Mouse (Mus musculus): ENCODE data around the gene Ccdc50. TPM values are rescaled to one million over a fixed set of nuclear protein-coding genes. Genes with fewer than 3 reads are reported as not detected.

Ccdc50 gene
- polyA plus RNA-seq, 2 experiments: 8.5 to 15.9 TPM

DNA sequence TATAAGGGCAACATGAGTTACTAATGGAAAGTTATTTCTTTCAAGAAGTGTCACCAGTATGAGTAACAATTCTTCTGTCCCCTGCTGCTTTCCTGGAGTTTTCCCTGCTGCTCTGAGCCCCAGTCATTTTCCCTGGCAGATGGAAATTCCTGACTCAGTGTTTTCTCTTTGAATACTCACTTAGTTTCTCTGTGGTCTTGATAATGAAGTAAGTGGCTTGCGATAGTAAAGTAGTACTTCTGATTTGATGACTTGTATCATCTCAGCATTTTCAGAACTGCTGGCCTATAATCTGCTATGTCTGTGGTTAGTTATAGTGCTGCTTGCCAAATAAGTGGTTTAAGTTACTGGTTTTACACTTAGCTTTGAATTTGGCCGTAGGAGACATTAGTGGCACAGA lies 12.9 kb downstream of the Ccdc50 start:
- Histone ChIP-seq H3K4me2 (ENCODE audit: low read depth) (no peak overlapping the region), H3K9me3 (ENCODE audit: control insufficient read depth, low read length) (no peaks in the 10 kb centered on the region), H3K36me3 (replicated peaks; ENCODE audit: control insufficient read depth, insufficient read depth, low read depth) (no peaks in the 10 kb centered on the region; the same call in 1 of the 2 replicates), H3K4me1 (replicated peaks; ENCODE audit: control insufficient read depth in 2 of 2, insufficient read depth in 2 of 2, low read length in 1 of 2) (no peaks in the 10 kb centered on the region), H3K4me3 (ENCODE audit: insufficient read depth in 1 of 2, low read depth in 2 of 2, low read length in 2 of 2) (no peak overlapping the region), H3K27me3 (ENCODE audit: control insufficient read depth, insufficient read depth, low read length) (no peaks in the 10 kb centered on the region), H3K27ac (no peak overlapping the region), H3K9ac (replicated peaks) (no peak overlapping the region)
- no peak for DNase-seq (ENCODE audit: low read depth in 3 of 3, low spot score in 3 of 3)
- TF ChIP-seq EP300 (IDR thresholded peaks at IDR 0.05; ENCODE audit: low read depth) (no peak), CTCF (IDR thresholded peaks at IDR 0.05; ENCODE audit: low read depth) (no peak)
- ATAC-seq (ENCODE audit: insufficient read depth): no peak
- WGBS (ENCODE audit: insufficient replicate concordance): 60% methylated on average over 2 of the region's 2 CpGs

DNA sequence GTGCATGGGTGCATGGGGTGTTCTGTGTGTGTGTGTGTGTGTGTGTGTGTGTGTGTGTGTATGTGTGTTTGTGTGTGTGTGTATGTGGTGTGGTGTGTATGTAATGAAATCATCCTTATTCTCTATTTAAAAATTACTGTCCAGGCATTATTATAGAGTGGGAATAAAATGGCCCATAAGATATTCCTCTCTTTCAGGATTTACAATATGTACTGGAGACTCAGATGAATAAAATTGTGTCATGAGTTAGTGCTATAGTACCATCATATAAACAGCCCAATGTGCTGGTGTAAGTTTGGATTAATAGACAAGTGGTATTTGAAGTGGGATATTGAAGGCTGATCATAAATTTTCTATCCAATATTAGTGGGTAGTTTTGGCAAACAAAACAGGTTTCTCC lies 15.4 kb downstream of the Ccdc50 start:
- Histone ChIP-seq H3K4me2 (ENCODE audit: low read depth) (no peak overlapping the region), H3K27me3 (ENCODE audit: control insufficient read depth, insufficient read depth, low read length) (no peaks in the 10 kb centered on the region), H3K9me3 (ENCODE audit: control insufficient read depth, low read length) (no peaks in the 10 kb centered on the region), H3K4me3 (ENCODE audit: insufficient read depth in 1 of 2, low read depth in 2 of 2, low read length in 2 of 2) (no peak overlapping the region), H3K27ac (no peak overlapping the region), H3K36me3 (replicated peaks; ENCODE audit: control insufficient read depth, insufficient read depth, low read depth) (no peaks in the 10 kb centered on the region; the same call in 1 of the 2 replicates), H3K4me1 (replicated peaks; ENCODE audit: control insufficient read depth in 2 of 2, insufficient read depth in 2 of 2, low read length in 1 of 2) (no peaks in the 10 kb centered on the region), H3K9ac (replicated peaks) (no peak overlapping the region)
- ATAC-seq (ENCODE audit: insufficient read depth) (no peak), DNase-seq (ENCODE audit: low read depth in 3 of 3, low spot score in 3 of 3) (no peak)
- no peak for TF ChIP-seq CTCF (IDR thresholded peaks at IDR 0.05; ENCODE audit: low read depth)

- no peak for TF ChIP-seq EP300 (IDR thresholded peaks at IDR 0.05; ENCODE audit: low read depth)
- no peak for TF ChIP-seq CTCF (IDR thresholded peaks at IDR 0.05; ENCODE audit: low read depth)
- WGBS (ENCODE audit: insufficient replicate concordance): 58% methylated on average over 6 of the region's 6 CpGs
- Histone ChIP-seq H3K4me3 (ENCODE audit: insufficient read depth in 1 of 2, low read depth in 2 of 2, low read length in 2 of 2) (no peak overlapping the region), H3K4me2 (ENCODE audit: low read depth) (no peak overlapping the region), H3K9me3 (ENCODE audit: control insufficient read depth, low read length) (no peaks in the 10 kb centered on the region), H3K36me3 (replicated peaks; ENCODE audit: control insufficient read depth, insufficient read depth, low read depth) (peaks cover 5% of the 10 kb centered on the region), H3K27ac (no peak overlapping the region), H3K4me1 (replicated peaks; ENCODE audit: control insufficient read depth in 2 of 2, insufficient read depth in 2 of 2, low read length in 1 of 2) (no peaks in the 10 kb centered on the region), H3K27me3 (ENCODE audit: control insufficient read depth, insufficient read depth, low read length) (no peaks in the 10 kb centered on the region), H3K9ac (replicated peaks) (no peak overlapping the region)
- ATAC-seq (ENCODE audit: insufficient read depth) (no peak), DNase-seq (ENCODE audit: low read depth in 3 of 3, low spot score in 3 of 3) (no peak)
These were observed 28.4 kb downstream of the Ccdc50 start for GRCm38 (mm10) chr16:27416937-27417584.

GRCm38 (mm10) chr16:27417632-27418031 lies 29.0 kb downstream of the Ccdc50 start:
- 34% methylated on average over 3 of the region's 3 CpGs for WGBS (ENCODE audit: insufficient replicate concordance)
- H3K9me3 ChIP-seq (ENCODE audit: control insufficient read depth, low read length): no peaks in the 10 kb centered on the region
- DNase-seq (ENCODE audit: low read depth in 3 of 3, low spot score in 3 of 3): no peak
- peaks cover 8% of the 10 kb centered on the region for H3K36me3 ChIP-seq (replicated peaks; ENCODE audit: control insufficient read depth, insufficient read depth, low read depth)
- H3K4me2 ChIP-seq (ENCODE audit: low read depth): no peak overlapping the region
- ATAC-seq (ENCODE audit: insufficient read depth): no peak
- no peak overlapping the region for H3K9ac ChIP-seq (replicated peaks)
- no peaks in the 10 kb centered on the region for H3K27me3 ChIP-seq (ENCODE audit: control insufficient read depth, insufficient read depth, low read length)
- no peak overlapping the region for H3K27ac ChIP-seq
- no peak for TF ChIP-seq EP300 (IDR thresholded peaks at IDR 0.05; ENCODE audit: low read depth)
- no peak for TF ChIP-seq CTCF (IDR thresholded peaks at IDR 0.05; ENCODE audit: low read depth)
- H3K4me3 ChIP-seq (ENCODE audit: insufficient read depth in 1 of 2, low read depth in 2 of 2, low read length in 2 of 2): no peak overlapping the region
- no peaks in the 10 kb centered on the region for H3K4me1 ChIP-seq (replicated peaks; ENCODE audit: control insufficient read depth in 2 of 2, insufficient read depth in 2 of 2, low read length in 1 of 2)

DNA sequence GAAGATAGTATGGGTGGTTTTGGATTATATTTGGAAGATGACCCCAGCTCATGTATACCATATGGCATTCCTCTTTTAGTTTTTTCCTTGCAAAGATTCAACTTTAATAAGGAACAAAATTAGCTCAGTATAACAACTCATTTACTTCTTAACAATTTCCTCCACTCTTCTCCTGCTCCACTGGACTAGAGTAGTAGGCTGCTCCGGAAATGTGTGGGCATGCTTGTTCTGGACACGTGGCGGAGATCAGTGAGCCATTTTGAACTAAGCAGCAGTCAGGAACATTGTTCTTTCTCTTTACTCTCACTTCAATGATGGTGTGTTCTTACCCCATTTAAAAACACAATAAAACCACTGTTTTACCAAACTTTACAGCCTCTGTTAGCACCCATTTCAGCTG lies 32.3 kb downstream of the Ccdc50 start:
- Histone ChIP-seq H3K9ac (replicated peaks) (no peak overlapping the region), H3K36me3 (replicated peaks; ENCODE audit: control insufficient read depth, insufficient read depth, low read depth) (peaks cover 8% of the 10 kb centered on the region), H3K27me3 (ENCODE audit: control insufficient read depth, insufficient read depth, low read length) (no peaks in the 10 kb centered on the region), H3K27ac (no peak overlapping the region), H3K4me3 (ENCODE audit: insufficient read depth in 1 of 2, low read depth in 2 of 2, low read length in 2 of 2) (no peak overlapping the region), H3K4me2 (ENCODE audit: low read depth) (no peak overlapping the region), H3K4me1 (replicated peaks; ENCODE audit: control insufficient read depth in 2 of 2, insufficient read depth in 2 of 2, low read length in 1 of 2) (no peaks in the 10 kb centered on the region), H3K9me3 (ENCODE audit: control insufficient read depth, low read length) (no peaks in the 10 kb centered on the region)
- no peak for TF ChIP-seq CTCF (IDR thresholded peaks at IDR 0.05; ENCODE audit: low read depth)
- no peak for TF ChIP-seq EP300 (IDR thresholded peaks at IDR 0.05; ENCODE audit: low read depth)
- no peak for DNase-seq (ENCODE audit: low read depth in 3 of 3, low spot score in 3 of 3)
- no peak for ATAC-seq (ENCODE audit: insufficient read depth)
- 76% methylated on average over 3 of the region's 3 CpGs for WGBS (ENCODE audit: insufficient replicate concordance)
